Mouse (Mus musculus) hindbrain, embryonic 15.5 days (tissue): ENCODE measurements around the gene Frmd4b. TPM values are rescaled to one million over a fixed set of nuclear protein-coding genes. Genes with fewer than 3 reads are reported as not detected.

Source experiments
- ATAC-seq: fragments of 200-750 bp; cut with Nextera tagmentation; 2 replicates; pipeline ENCODE4 v1.8.0; 2017; ENCODE audit warnings: low read depth, moderate number of reproducible peaks, moderate TSS enrichment; ENCODE audit not compliant: low FRiP score
- H3K27ac ChIP-seq: fragments of 300-500 bp; sonication (generic); replicated peaks from 2 replicates; pipeline ENCODE4 v1.5.1; 2015; ENCODE audit warnings: mild to moderate bottlenecking, inconsistent platforms
- H3K27me3 ChIP-seq: fragments of 300-500 bp; sonication (generic); 2 replicates; pipeline ENCODE4 v1.6.1; 2015; ENCODE audit warnings: control low read depth, inconsistent platforms
- H3K36me3 ChIP-seq: fragments of 300-500 bp; sonication (generic); 2 replicates; pipeline ENCODE4 v1.6.1; 2015; ENCODE audit warnings: control low read depth, inconsistent platforms
- H3K4me1 ChIP-seq: fragments of 300-500 bp; sonication (generic); replicated peaks from 2 replicates; pipeline ENCODE4 v1.6.1; 2015; ENCODE audit warnings: control low read depth, inconsistent platforms
- H3K4me2 ChIP-seq: fragments of 300-500 bp; sonication (generic); 2 replicates; pipeline ENCODE4 v1.6.1; 2015; ENCODE audit warnings: moderate library complexity, mild to moderate bottlenecking, inconsistent platforms
- H3K4me3 ChIP-seq: fragments of 300-500 bp; sonication (generic); 2 replicates; pipeline ENCODE4 v1.5.1; 2015; ENCODE audit warnings: mild to moderate bottlenecking, inconsistent platforms
- H3K9ac ChIP-seq: fragments of 300-500 bp; sonication (generic); 2 replicates; pipeline ENCODE4 v1.6.1; 2015; ENCODE audit warnings: inconsistent platforms
- H3K9me3 ChIP-seq: fragments of 300-500 bp; sonication (generic); 2 replicates; pipeline ENCODE4 v1.6.1; 2016; ENCODE audit warnings: control low read depth, inconsistent platforms
- WGBS: fragments of 180-500 bp; shearing (Covaris S2); methylation state at CpG from one replicate; pipeline ENCODE4 v1.1.7; 2015; 5-methylcytosine and 5-hydroxymethylcytosine counted together
- polyA plus RNA-seq: library from polyadenylated mRNA; unstranded; fragments of >200 nt; fragmentation: Nextera tagmentation; extraction: Ambion mirVana; gene quantifications from 2 replicates; pipeline ENCODE4 v1.2.1, GENCODE M21; 2015

Frmd4b gene
- polyA plus RNA-seq, 1 experiment from 2014 or later: 22.7 TPM

DNA sequence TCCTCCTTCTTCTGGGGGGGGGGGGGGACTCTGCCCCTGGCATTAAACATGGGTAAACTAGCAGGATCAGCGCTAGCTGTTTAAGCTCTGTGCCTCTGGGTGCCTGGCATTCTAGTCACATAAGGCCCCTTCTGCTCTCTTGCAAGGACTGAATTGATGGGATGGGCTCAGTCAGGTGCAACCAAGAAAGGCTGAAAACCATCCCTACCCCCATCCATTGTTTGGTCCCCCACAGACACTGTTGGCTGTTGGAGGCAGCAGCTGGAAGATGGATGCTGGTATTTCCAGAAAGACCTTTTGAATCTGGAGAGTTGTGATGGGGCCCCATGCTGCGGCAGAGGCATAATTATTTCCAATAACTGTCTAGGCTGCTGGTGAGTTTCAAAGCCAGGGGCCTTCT, 7.3 kb downstream of the Frmd4b start:
- Histone ChIP-seq H3K27me3 (no peaks in the 10 kb centered on the region), H3K4me3 (no peak overlapping the region), H3K27ac (no peak overlapping the region), H3K9me3 (no peaks in the 10 kb centered on the region), H3K4me1 (peaks cover 28% of the 10 kb centered on the region), H3K36me3 (no peaks in the 10 kb centered on the region), H3K9ac (no peak overlapping the region), H3K4me2 (no peak overlapping the region)
- WGBS: 29% methylated on average over 2 of the region's 2 CpGs
- ATAC-seq: peak; percentile 63; the same call in 1 of the 2 replicates

DNA sequence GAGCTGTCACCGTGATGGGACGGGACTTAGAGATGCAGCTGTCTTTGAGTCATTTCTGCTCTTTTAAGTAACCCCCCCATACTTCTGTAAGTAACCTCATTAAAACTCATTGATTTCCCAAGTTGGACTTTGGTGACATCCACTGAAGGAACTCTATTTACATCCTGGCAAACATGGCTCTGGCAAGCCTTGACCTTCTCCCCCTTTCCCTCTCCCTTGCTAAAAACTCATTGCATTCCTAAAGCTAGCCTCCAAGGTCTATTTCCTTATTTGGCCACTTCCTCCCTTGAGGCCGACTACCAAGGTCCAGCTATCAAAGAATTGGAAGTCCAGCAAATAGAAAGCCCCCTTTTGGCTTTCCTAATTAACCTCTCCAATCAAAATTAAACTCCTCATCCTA, 9.7 kb downstream of the Frmd4b start:
- H3K9me3 ChIP-seq: no peaks in the 10 kb centered on the region
- no peak overlapping the region for H3K27ac ChIP-seq
- ATAC-seq: no peak
- H3K27me3 ChIP-seq: no peaks in the 10 kb centered on the region
- peaks cover 11% of the 10 kb centered on the region; the same call in 1 of the 2 replicates for H3K4me1 ChIP-seq
- WGBS: 40% methylated on average over 3 of the region's 3 CpGs
- no peaks in the 10 kb centered on the region for H3K36me3 ChIP-seq
- no peak overlapping the region for H3K4me3 ChIP-seq
- H3K4me2 ChIP-seq: no peak overlapping the region
- no peak overlapping the region for H3K9ac ChIP-seq

DNA sequence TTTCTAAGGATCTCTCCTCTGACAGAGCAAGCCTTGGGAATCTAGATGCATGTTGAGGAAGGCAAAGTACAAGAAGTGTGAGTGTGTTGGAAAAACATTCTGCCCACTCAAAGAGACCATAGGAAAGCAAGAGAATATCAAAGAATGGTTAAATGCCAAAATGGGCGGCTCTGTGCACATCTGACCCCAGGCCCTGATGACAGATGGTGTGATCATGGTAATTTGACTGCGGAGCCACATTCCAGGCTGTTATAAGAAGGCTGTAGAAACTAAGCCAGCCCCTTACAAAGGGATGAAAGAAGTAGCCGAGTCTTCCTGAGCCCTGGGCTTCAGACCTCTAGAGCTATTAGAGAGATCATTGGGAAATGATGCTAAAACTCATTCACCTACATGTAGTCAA, 22.1 kb downstream of the Frmd4b start:
- 25% methylated on average over 3 of the region's 3 CpGs for WGBS
- H3K27ac ChIP-seq: no peak overlapping the region
- H3K9me3 ChIP-seq: no peaks in the 10 kb centered on the region
- no peaks in the 10 kb centered on the region for H3K36me3 ChIP-seq
- H3K27me3 ChIP-seq: no peaks in the 10 kb centered on the region
- H3K4me3 ChIP-seq: no peak overlapping the region
- H3K4me2 ChIP-seq: no peak overlapping the region
- H3K9ac ChIP-seq: no peak overlapping the region
- peaks cover 4% of the 10 kb centered on the region; the same call in 1 of the 2 replicates for H3K4me1 ChIP-seq
- ATAC-seq: no peak

DNA sequence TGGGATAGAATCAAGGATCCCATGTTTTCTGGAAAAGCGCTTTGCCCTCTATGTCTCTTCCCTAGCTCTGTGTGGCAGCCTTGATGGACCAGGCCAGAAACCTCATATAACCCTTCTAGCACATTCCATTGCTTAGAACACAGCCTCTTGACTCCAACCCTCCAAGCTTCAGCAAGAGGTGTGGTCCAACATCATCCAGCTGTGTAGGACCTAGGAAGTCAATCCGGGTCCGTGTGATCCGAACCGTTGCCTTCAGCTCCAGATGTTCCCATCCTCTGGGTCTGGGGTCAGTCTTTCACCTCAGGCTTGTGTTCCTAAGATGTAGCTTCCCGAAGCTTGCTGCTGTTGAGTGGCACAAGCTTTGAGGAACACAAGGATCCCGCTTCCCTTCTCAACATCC, 22.8 kb downstream of the Frmd4b start:
- WGBS: 93% methylated on average over 7 of the region's 7 CpGs

DNA sequence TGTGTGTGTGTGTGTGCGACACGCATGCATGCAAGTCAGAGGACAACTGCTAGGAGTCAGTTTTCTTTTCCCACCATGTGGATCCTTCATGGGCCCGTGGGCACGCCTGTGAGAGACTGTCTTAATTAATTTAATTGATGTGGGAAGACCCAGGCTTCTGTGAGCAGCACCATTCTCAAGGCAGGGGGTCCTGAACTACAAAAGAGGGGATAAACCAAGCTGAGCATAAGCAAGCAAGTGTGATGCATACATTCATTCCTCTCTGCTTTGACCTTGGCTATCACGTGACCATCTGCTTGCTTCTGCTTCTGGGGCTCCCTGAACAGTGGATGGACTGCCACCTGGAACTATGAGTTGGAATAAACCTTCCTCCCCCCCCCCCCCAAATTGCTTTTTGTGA, 27.1 kb downstream of the Frmd4b start:
- ATAC-seq: peak; percentile 54
- Histone ChIP-seq H3K4me2 (no peak overlapping the region), H3K27ac (peak overlapping the region; percentile 20; the same call in 1 of the 2 replicates), H3K9ac (no peak overlapping the region), H3K4me1 (peaks cover 20% of the 10 kb centered on the region), H3K27me3 (no peaks in the 10 kb centered on the region), H3K9me3 (no peaks in the 10 kb centered on the region), H3K36me3 (no peaks in the 10 kb centered on the region), H3K4me3 (no peak overlapping the region)
- WGBS: 40% methylated on average over 5 of the region's 5 CpGs

More for the DNA sequence above, 22.8 kb downstream of the Frmd4b start:
- Histone ChIP-seq H3K4me3 (no peak overlapping the region), H3K4me2 (no peak overlapping the region), H3K27me3 (no peaks in the 10 kb centered on the region), H3K27ac (no peak overlapping the region), H3K4me1 (peaks cover 7% of the 10 kb centered on the region; the same call in 1 of the 2 replicates), H3K36me3 (no peaks in the 10 kb centered on the region), H3K9ac (no peak overlapping the region), H3K9me3 (no peaks in the 10 kb centered on the region)
- no peak for ATAC-seq

DNA sequence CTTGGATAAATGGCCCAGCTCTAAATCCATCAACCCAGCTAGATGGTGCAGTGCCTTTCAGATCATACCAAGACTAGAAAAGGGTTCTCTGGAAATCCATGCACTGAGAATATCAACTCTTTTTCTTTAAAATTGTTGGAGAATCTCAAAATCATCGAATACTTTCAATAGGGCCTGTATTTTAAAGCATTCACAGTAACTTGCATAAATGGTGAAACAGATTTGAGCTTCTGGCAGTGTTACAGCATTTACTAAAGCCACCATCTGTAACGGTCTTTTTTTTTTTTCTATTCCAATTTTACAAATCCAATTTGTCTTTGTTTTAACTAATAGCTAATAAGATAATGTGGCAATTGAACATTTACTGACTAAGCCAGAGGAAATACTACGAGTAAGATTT, 27.8 kb downstream of the Frmd4b start:
- 55% methylated on average over 3 of the region's 3 CpGs for WGBS
- H3K27ac ChIP-seq: 0 out of 2 replicates have a peak overlapping the region, but pooled peaks have one; percentile 20
- no peak overlapping the region for H3K9ac ChIP-seq
- H3K4me1 ChIP-seq: peaks cover 20% of the 10 kb centered on the region
- no peak overlapping the region for H3K4me2 ChIP-seq
- H3K9me3 ChIP-seq: no peaks in the 10 kb centered on the region
- no peaks in the 10 kb centered on the region for H3K36me3 ChIP-seq
- ATAC-seq: no peak
- H3K27me3 ChIP-seq: no peaks in the 10 kb centered on the region
- no peak overlapping the region for H3K4me3 ChIP-seq

DNA sequence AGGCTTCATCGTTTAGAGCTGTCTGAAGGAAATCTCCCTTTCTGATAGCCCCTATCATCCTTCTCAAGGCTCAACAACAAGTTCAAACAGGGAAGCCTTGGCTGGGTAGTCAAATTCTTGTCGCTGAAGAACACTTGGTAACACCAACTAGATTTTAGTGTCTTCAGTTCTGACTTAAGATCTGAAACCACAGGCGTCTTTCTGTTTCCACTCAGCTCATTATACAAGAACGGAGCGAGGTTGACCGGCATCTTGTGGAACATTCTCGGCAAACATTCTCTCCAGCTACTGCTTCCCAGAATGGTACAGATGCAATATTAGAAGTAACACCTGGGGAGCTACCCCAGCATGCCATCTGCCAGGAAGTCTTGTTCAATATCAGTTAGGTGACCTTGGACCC, 28.3 kb downstream of the Frmd4b start:
- no peaks in the 10 kb centered on the region for H3K27me3 ChIP-seq
- no peak for ATAC-seq
- WGBS: 84% methylated on average over 7 of the region's 7 CpGs
- no peaks in the 10 kb centered on the region for H3K36me3 ChIP-seq
- H3K4me2 ChIP-seq: no peak overlapping the region
- H3K9ac ChIP-seq: no peak overlapping the region
- H3K9me3 ChIP-seq: no peaks in the 10 kb centered on the region
- no peak overlapping the region for H3K4me3 ChIP-seq
- H3K4me1 ChIP-seq: peaks cover 20% of the 10 kb centered on the region
- H3K27ac ChIP-seq: no peak overlapping the region

DNA sequence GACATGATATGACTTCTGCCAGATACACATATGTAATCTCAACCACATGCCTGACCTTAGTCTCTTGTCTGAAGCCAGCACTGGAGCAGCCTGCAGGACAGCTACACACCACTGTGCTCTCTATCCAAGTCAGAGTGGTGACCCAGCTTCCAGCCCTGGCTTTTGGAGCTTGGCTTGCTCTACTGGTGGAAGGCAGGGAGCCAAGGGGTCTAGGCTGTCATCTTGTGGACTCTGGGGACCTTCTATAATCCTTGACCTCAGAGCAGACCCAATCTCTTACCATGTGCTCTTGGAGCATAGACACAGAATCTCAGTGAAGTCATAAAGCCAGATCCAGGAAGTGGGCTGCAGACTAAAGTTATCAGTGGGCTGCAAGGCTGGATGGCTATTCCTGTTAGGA, 30.7 kb downstream of the Frmd4b start:
- no peak for ATAC-seq
- Histone ChIP-seq H3K27ac (no peak overlapping the region), H3K27me3 (no peaks in the 10 kb centered on the region), H3K4me1 (peaks cover 27% of the 10 kb centered on the region), H3K4me3 (no peak overlapping the region), H3K9ac (no peak overlapping the region), H3K4me2 (no peak overlapping the region), H3K36me3 (no peaks in the 10 kb centered on the region), H3K9me3 (no peaks in the 10 kb centered on the region)

DNA sequence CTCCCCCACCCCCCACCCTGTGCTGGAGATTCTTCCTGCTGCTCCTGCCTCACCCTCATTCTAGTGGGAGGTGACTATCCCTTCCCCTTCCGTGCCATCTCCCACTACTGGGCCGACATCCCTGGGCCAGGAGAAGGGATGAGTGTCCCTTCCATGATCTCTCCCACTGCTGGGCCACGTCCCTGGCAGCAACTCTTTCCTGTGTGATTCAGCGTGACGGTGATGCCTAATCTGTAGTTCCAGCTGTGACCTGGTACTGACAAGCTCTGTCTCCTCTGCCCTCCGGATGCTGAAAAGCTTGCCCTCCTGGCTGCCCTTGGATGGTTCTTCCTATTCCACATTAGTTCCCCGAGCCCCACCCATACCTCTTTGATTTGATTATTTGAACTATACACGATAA, 31.3 kb downstream of the Frmd4b start:
- Histone ChIP-seq H3K27ac (no peak overlapping the region), H3K36me3 (no peaks in the 10 kb centered on the region), H3K4me3 (no peak overlapping the region), H3K27me3 (no peaks in the 10 kb centered on the region), H3K9me3 (no peaks in the 10 kb centered on the region), H3K4me2 (no peak overlapping the region), H3K4me1 (peaks cover 27% of the 10 kb centered on the region), H3K9ac (no peak overlapping the region)
- ATAC-seq: no peak
- WGBS: 36% methylated on average over 8 of the region's 8 CpGs

DNA sequence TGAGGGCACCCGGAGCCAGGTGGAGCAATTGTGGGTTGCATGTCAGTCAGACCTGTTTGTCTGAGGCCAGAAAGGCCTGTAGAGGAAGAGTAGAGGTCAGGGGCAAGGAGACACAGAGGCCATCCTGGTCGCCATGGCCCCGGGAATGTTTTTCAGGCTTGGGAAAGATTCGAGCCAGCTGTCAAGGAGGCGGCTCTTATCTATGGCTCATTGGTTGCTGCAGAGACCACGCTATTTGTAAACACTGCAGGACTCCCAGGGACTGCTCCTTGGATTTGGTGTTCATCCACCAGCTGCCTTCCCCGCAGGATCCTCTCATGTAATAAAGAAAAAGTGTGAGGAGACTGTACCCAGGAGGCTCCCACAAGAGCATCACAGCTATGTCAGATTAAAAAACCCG, 34.6 kb downstream of the Frmd4b start:
- ATAC-seq: no peak
- Histone ChIP-seq H3K9ac (no peak overlapping the region), H3K27me3 (no peaks in the 10 kb centered on the region), H3K4me2 (no peak overlapping the region), H3K4me3 (no peak overlapping the region), H3K9me3 (no peaks in the 10 kb centered on the region), H3K36me3 (no peaks in the 10 kb centered on the region), H3K4me1 (peaks cover 26% of the 10 kb centered on the region), H3K27ac (no peak overlapping the region)
- WGBS: 22% methylated on average over 8 of the region's 8 CpGs

DNA sequence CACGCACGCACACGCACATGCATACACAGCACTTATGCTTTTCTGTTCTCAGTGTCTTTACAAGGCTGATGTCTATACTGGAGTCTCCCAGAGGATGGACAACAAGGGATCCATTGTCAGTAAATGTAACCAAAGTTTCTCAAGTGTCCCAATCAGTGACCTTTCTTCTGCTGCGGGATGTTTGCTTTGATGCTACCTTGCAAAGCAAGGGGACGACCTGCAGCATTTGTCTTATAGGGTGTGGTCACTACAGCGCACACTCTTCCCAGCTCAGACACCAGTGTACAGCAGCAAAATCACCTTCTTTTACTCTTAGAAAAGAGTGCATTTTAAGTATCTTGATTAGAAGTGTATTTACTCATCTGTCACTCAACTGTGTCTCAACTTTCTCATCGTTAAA, 35.4 kb downstream of the Frmd4b start:
- Histone ChIP-seq H3K4me1 (peaks cover 34% of the 10 kb centered on the region), H3K4me2 (no peak overlapping the region), H3K4me3 (no peak overlapping the region), H3K27me3 (no peaks in the 10 kb centered on the region), H3K9ac (no peak overlapping the region), H3K27ac (no peak overlapping the region), H3K9me3 (no peaks in the 10 kb centered on the region), H3K36me3 (no peaks in the 10 kb centered on the region)
- no peak for ATAC-seq
- 82% methylated on average over 7 of the region's 7 CpGs for WGBS

DNA sequence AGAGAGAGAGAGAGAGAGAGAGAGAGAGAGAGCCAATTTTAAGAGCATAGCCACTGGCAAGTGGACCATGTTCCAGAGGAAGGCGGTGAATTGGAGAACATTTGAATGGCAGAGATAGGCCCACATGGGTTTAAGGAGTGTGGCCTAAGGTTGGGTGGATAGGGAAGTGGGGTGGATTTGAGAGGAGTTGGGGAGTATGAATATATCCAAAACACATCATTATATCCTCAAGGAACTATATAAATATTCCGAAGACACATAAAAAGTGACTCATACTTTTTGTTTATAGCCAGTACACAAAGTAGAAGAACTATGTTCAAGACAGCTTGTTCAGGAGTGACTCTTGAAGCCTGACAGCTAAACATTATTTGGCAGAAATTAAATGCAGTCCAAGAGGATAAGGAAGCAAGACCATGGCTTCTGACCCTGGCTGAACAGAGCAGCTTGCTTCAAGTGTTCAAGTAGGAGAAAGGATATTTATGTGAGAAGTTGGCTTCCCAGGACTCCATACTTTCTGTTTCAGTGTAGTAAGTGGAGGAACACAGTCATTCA, 36.8 kb downstream of the Frmd4b start:
- Histone ChIP-seq H3K9ac (no peak overlapping the region), H3K4me1 (peaks cover 30% of the 10 kb centered on the region), H3K9me3 (no peaks in the 10 kb centered on the region), H3K4me3 (no peak overlapping the region), H3K27ac (no peak overlapping the region), H3K36me3 (no peaks in the 10 kb centered on the region), H3K27me3 (no peaks in the 10 kb centered on the region), H3K4me2 (no peak overlapping the region)
- no peak for ATAC-seq
- WGBS: 99% methylated on average over 2 of the region's 2 CpGs

DNA sequence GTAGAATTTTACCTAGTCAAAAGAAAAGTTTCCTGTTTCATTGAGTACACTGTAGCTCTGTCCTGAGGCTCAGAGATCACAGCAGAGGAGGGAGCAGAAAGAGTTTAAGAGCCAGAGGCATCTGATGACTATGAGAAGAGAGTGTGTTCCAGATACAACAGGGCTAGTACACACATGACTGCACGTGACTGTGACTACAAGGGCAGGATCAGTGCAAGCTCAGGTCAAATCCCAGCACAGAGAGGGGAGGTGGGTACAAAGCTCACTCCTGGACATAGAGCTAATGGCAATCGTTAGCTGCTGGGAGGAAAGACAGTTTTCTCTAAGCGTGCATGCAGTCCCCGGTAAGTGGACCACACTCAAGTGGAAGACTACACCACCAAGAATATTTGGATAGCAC, 37.6 kb downstream of the Frmd4b start:
- H3K9me3 ChIP-seq: no peaks in the 10 kb centered on the region
- 80% methylated on average over 4 of the region's 4 CpGs for WGBS
- H3K4me1 ChIP-seq: peaks cover 30% of the 10 kb centered on the region
- no peak overlapping the region for H3K4me2 ChIP-seq
- H3K27ac ChIP-seq: no peak overlapping the region
- H3K27me3 ChIP-seq: no peaks in the 10 kb centered on the region
- no peak overlapping the region for H3K9ac ChIP-seq
- no peaks in the 10 kb centered on the region for H3K36me3 ChIP-seq
- no peak for ATAC-seq
- H3K4me3 ChIP-seq: no peak overlapping the region
